Mouse (Mus musculus) bone marrow macrophage, adult 2 months (primary cell): ENCODE data around the gene Hist4h4. TPM values are rescaled to one million over a fixed set of nuclear protein-coding genes. Genes with fewer than 3 reads are reported as not detected.

ENCODE experiments used
- H3K27ac ChIP-seq: 2 replicates; pipeline ENCODE4 v1.5.1; 2012; ENCODE audit warnings: low read depth, low read length; ENCODE audit not compliant: insufficient read depth
- H3K4me1 ChIP-seq: 2 replicates; pipeline ENCODE4 v1.6.1; 2012; ENCODE audit warnings: low read length; ENCODE audit not compliant: control insufficient read depth, insufficient read depth
- H3K4me3 ChIP-seq: 2 replicates; pipeline ENCODE4 v1.5.1; 2012; ENCODE audit warnings: mild to moderate bottlenecking, low read length, moderate library complexity; ENCODE audit not compliant: insufficient read depth
- CTCF ChIP-seq: IDR thresholded peaks from 2 replicates; pipeline ENCODE4 v1.5.1; 2012; ENCODE audit warnings: low read depth, mild to moderate bottlenecking, low read length, moderate library complexity
- POLR2A ChIP-seq: IDR thresholded peaks from 2 replicates; pipeline ENCODE4 v1.6.1; 2012; ENCODE audit warnings: mild to moderate bottlenecking, low read depth, low read length, borderline replicate concordance
- polyA plus RNA-seq: library from polyadenylated mRNA; stranded (reverse); fragments of >200 nt; gene quantifications from 2 replicates; pipeline ENCODE4 v1.2.4, GENCODE M21; 2012; ENCODE audit not compliant: missing spikeins, insufficient read depth, insufficient read length

Gene Hist4h4
- 0.51 and 0.56 TPM in 2 replicates for polyA plus RNA-seq

DNA sequence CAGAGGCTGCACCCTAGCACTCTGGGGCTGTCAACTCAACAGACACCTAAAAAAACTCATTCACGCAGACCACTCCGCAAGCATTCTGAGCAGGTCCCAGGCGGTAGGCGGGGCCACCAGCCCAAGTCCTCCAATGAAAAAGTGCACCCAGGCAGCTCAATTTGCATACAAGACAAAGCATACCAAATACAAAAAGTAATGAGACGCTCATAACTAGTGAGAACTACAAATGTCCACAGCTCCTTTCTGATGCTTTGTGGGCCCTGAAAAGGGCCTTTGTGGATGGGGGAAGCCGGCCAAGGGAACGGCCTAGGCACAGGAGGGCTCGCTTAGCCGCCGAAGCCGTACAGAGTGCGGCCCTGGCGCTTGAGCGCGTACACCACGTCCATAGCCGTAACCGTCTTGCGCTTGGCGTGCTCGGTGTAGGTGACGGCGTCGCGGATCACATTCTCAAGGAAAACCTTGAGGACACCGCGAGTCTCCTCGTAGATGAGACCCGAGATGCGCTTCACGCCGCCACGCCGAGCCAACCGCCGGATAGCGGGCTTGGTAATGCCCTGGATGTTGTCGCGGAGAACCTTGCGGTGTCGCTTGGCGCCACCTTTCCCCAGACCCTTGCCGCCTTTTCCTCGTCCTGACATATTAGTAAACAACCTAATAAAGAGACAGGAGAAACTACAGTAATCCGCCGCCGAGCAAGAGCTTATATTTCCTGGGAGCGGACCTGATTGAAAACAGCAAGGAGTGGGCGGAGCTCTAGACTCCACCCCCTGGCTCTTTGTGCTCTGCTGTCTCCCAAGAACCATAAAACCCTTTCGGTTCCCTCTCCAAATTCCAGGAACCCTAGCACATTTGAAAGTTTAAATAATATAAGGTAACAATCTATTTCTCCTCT, at the start of gene Hist4h4:
Gene Hist4h4 (minus strand): TSS at position 677 of the 895 bp plus-strand sequence.
- Histone ChIP-seq H3K27ac (peak within 1 kb of the TSS; percentile 92), H3K4me1 (peaks cover 16% of the 10 kb centered on the region), H3K4me3 (peak within 1 kb of the TSS; percentile 65)
- peak; percentile 92 for TF ChIP-seq POLR2A
- no peak for TF ChIP-seq CTCF

GRCm38 (mm10) chr6:136852762-136853161, 48.5 kb upstream of the Hist4h4 start:
- Histone ChIP-seq H3K27ac (no peak overlapping the region), H3K4me1 (peaks cover 9% of the 10 kb centered on the region), H3K4me3 (no peak overlapping the region)
- TF ChIP-seq POLR2A, result no peak

DNA sequence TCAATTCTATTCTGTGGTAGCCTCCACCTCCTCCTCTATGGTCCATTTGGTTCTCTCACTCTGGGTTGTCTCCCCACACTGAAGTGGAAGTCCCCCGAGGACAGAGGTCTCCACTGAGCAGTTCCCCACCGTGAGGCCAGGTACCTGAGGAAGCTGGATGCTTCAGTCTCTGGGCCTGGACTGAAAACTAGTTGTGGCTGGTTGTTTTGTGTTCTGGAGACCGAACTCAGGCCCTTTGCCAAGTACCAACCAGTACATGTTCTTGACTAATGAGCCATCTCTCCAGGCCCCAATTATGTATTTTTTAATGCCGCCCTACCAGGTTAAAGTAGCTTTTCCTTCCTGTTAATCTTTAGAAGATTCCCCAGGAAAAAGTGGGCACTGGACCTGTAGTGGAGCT, 48.1 kb upstream of the Hist4h4 start:
- no peak overlapping the region for H3K4me3 ChIP-seq
- TF ChIP-seq CTCF (no peak), POLR2A (no peak)
- H3K27ac ChIP-seq, result no peak overlapping the region
- H3K4me1 ChIP-seq, result peaks cover 9% of the 10 kb centered on the region

GRCm38 (mm10) chr6:136850267-136850666, 46.1 kb upstream of the Hist4h4 start:
- H3K4me1 ChIP-seq, result no peaks in the 10 kb centered on the region
- no peak for TF ChIP-seq CTCF
- no peak for TF ChIP-seq POLR2A
- H3K27ac ChIP-seq, result no peak overlapping the region
- no peak overlapping the region for H3K4me3 ChIP-seq

DNA sequence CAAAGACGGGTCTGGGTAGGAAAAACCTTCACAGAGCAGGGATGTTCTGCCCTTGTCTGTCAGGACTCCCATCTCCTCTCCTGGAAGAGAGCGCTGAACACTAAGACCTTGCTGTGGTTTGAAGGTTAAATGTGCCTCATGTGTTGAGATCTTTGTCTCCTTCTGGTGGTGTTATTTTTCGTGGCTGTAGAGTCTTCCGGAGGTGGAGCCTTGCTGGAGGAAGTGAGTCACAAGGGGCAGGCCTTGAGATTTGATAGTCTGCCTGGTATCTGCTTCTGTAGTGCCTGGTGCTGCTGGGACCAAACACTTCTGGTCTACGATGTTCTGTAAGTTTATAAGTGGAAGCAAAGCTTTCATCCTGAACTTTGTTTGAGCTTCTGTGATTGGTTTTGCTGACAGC, 44.8 kb upstream of the Hist4h4 start:
- TF ChIP-seq CTCF (no peak), POLR2A (no peak)
- Histone ChIP-seq H3K27ac (no peak overlapping the region), H3K4me3 (no peak overlapping the region), H3K4me1 (no peaks in the 10 kb centered on the region)

DNA sequence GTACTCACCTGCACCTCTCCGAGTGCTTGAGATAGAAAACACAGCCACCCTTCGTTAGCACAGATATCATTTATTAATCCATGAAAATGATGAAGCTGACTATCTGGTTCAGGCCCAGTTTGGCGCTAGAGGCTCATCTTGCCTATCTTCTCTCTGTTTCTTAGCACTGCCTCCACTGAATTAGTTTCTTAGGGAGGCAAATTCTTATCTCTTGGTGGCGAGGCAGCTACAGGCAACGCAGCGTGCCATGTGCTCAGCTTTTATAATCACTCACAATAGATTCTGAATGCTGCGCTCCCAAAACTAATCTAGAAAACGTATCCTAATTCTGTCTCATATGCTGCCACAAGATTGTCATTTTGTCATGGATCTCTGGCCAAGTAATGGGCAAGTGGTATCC, 44.2 kb upstream of the Hist4h4 start:
- no peaks in the 10 kb centered on the region for H3K4me1 ChIP-seq
- TF ChIP-seq POLR2A, result no peak
- H3K4me3 ChIP-seq, result no peak overlapping the region
- H3K27ac ChIP-seq, result no peak overlapping the region

- Histone ChIP-seq H3K27ac (no peak overlapping the region), H3K4me3 (no peak overlapping the region), H3K4me1 (no peaks in the 10 kb centered on the region)
- TF ChIP-seq POLR2A (no peak), CTCF (peak; percentile 90)
Measured at GRCm38 (mm10) chr6:136847790-136848189, 43.6 kb upstream of the Hist4h4 start.

DNA sequence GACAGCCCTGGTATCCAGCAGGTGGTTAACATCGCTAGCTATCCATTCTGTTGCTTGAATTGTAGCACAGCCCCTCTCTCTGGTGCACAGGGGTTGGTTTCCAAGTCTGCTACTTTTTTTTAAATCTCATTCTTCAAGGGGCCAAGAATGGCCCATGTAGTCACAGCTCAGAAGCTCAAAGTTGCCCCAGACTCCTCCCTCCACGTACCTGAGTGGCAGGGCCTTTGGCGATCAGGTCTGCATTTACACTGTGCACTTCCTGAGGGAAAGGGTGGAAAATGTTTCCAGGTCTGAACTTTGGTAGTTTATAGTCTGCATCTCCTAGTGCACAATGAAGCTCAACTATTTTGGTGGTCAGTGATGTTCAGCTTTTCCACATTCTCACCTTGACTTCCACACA, 43.1 kb upstream of the Hist4h4 start:
- H3K4me1 ChIP-seq, result no peaks in the 10 kb centered on the region
- no peak overlapping the region for H3K4me3 ChIP-seq
- no peak overlapping the region for H3K27ac ChIP-seq
- TF ChIP-seq CTCF, result no peak
- TF ChIP-seq POLR2A, result no peak

DNA sequence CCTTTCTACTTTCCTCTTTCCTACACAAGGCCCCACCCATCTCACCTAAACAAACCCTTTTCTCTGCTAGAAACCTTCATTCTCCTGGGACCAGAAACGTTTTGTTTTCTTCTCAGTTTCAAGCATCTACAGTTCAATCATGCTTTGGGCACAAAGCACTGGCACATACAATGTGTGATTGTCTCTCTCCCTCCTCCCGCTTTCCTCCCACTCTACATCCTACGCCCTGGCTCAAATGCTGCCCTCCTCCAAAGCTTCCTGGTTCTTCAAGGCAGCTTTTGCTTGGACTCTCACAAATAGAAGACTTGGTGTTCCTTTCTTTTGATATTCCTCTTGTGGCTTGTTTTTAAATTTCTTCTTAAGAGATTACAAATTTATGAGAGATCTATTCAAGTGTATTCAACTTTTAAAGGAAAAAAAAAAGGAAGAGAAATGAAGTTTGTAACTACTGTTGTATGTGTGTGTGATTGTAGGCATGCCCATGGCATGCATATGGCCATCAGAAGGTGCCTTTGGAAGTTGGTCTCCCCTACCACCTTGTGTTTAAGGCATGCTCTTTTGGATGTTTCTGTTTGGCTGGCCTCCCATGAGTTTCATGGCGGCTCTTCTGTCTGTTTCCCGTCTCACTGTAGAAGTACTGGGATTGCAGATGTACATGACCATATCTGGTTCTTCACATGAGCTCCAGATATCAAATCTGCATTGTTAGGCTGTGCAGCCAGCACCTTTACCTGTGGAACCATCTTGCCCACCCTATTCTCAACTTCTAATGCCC, 41.7 kb upstream of the Hist4h4 start:
- TF ChIP-seq POLR2A, result no peak
- TF ChIP-seq CTCF, result no peak
- H3K4me3 ChIP-seq, result no peak overlapping the region
- H3K27ac ChIP-seq, result no peak overlapping the region
- H3K4me1 ChIP-seq, result no peaks in the 10 kb centered on the region

- no peaks in the 10 kb centered on the region for H3K4me1 ChIP-seq
- TF ChIP-seq POLR2A (no peak), CTCF (no peak)
- H3K27ac ChIP-seq, result no peak overlapping the region
- H3K4me3 ChIP-seq, result no peak overlapping the region
Measured at GRCm38 (mm10) chr6:136844903-136845302, 40.7 kb upstream of the Hist4h4 start.
